Mouse (Mus musculus) c-Kit-positive CD71-negative TER-119-negative erythroid progenitor cells, embryonic 14.5 days (primary cell): ENCODE measurements around the gene Nkx2-3.

Experiments used
- DNase-seq: peaks from one replicate; pipeline ENCODE4 v3.0.0-alpha.2; 2013; ENCODE audit warnings: low read depth

The Nkx2-3 gene

GRCm38 (mm10) chr19:43612051-43612450, at the start of gene Nkx2-3:
Nkx2-3 (plus strand) TSS chr19:43612325.
- peak; percentile 54 for DNase-seq

- no peak for DNase-seq
These were observed 49.0 kb upstream of the Nkx2-3 start for GRCm38 (mm10) chr19:43563166-43563565.

- no peak for DNase-seq
These were observed 43.8 kb upstream of the Nkx2-3 start for GRCm38 (mm10) chr19:43568298-43568697.

- DNase-seq = no peak
These were observed 43.0 kb upstream of the Nkx2-3 start for GRCm38 (mm10) chr19:43569133-43569532.

GRCm38 (mm10) chr19:43570831-43571790, 41.0 kb upstream of the Nkx2-3 start:
- peak; percentile 67 for DNase-seq

GRCm38 (mm10) chr19:43579081-43579796, 32.9 kb upstream of the Nkx2-3 start:
- no peak for DNase-seq

- no peak for DNase-seq
These were observed 30.9 kb upstream of the Nkx2-3 start for GRCm38 (mm10) chr19:43581185-43581584.

- DNase-seq = no peak
These were observed 28.9 kb upstream of the Nkx2-3 start for GRCm38 (mm10) chr19:43583192-43583591.

GRCm38 (mm10) chr19:43583595-43583994, 28.5 kb upstream of the Nkx2-3 start:
- DNase-seq = no peak

GRCm38 (mm10) chr19:43584788-43585187, 27.3 kb upstream of the Nkx2-3 start:
- no peak for DNase-seq

- DNase-seq = no peak
These were observed 20.1 kb upstream of the Nkx2-3 start for GRCm38 (mm10) chr19:43592026-43592425.

GRCm38 (mm10) chr19:43596981-43597380, 15.1 kb upstream of the Nkx2-3 start:
- no peak for DNase-seq

GRCm38 (mm10) chr19:43598741-43599660, 13.1 kb upstream of the Nkx2-3 start:
- DNase-seq = no peak

- DNase-seq = no peak
These were observed 12.2 kb upstream of the Nkx2-3 start for GRCm38 (mm10) chr19:43599776-43600544.

GRCm38 (mm10) chr19:43600545-43601331, 11.4 kb upstream of the Nkx2-3 start:
- no peak for DNase-seq

GRCm38 (mm10) chr19:43601440-43601839, 10.7 kb upstream of the Nkx2-3 start:
- DNase-seq = no peak

- no peak for DNase-seq
These were observed 10.0 kb upstream of the Nkx2-3 start for GRCm38 (mm10) chr19:43601996-43602590.

- no peak for DNase-seq
These were observed 8.6 kb upstream of the Nkx2-3 start for GRCm38 (mm10) chr19:43603521-43603920.

GRCm38 (mm10) chr19:43604492-43605120, 7.5 kb upstream of the Nkx2-3 start:
- DNase-seq = no peak
